Mouse (Mus musculus) bone marrow macrophage, adult 2 months (primary cell): ENCODE results near the gene Rims4.

Source experiments
- CTCF ChIP-seq: IDR thresholded peaks from 2 replicates; pipeline ENCODE4 v1.5.1; 2012; ENCODE audit warnings: low read depth, mild to moderate bottlenecking, low read length, moderate library complexity
- POLR2A ChIP-seq: IDR thresholded peaks from 2 replicates; pipeline ENCODE4 v1.6.1; 2012; ENCODE audit warnings: mild to moderate bottlenecking, low read depth, low read length, borderline replicate concordance

GRCm38 (mm10) chr2:163889411-163889810 lies 29.1 kb downstream of the Rims4 start:
- TF ChIP-seq POLR2A (no peak), CTCF (no peak)
